Mouse (Mus musculus) embryonic fibroblast, embryonic 13.5 days (primary cell): ENCODE measurements at regions not wholly inside any gene's neighbourhood (a gene's known extent, or its start where the extent isn't known, plus 50 kb on each side); places are given as distances from the start of the nearest gene placed in this dataset.
A peak's percentile ranks its signal among the peaks of the same experiment; 100 is the strongest.

Experiments used
- H3K27ac ChIP-seq: 2 replicates; pipeline ENCODE4 v1.5.1; 2012; ENCODE audit warnings: low read length, control low read depth, inconsistent platforms; ENCODE audit not compliant: insufficient read depth
- H3K4me1 ChIP-seq: 2 replicates; pipeline ENCODE4 v1.6.1; 2011; ENCODE audit warnings: low read length; ENCODE audit not compliant: control insufficient read depth, insufficient read depth
- H3K4me3 ChIP-seq: 2 replicates; pipeline ENCODE4 v1.5.1; 2011; ENCODE audit warnings: mild to moderate bottlenecking, control low read depth, low read length; ENCODE audit not compliant: insufficient read depth
- CTCF ChIP-seq: IDR thresholded peaks from 2 replicates; pipeline ENCODE4 v1.5.1; 2011; ENCODE audit warnings: mild to moderate bottlenecking, control low read depth, low read length, moderate library complexity, borderline replicate concordance; ENCODE audit not compliant: insufficient read depth
- POLR2A ChIP-seq: IDR thresholded peaks from 2 replicates; pipeline ENCODE4 v1.6.1; 2011; ENCODE audit warnings: low read depth, mild to moderate bottlenecking, control low read depth, low read length, moderate library complexity

- H3K27ac ChIP-seq, result no peak overlapping the region
- H3K4me1 ChIP-seq, result no peaks in the 10 kb centered on the region
- H3K4me3 ChIP-seq, result no peak overlapping the region
- TF ChIP-seq POLR2A (no peak), CTCF (no peak)
These were observed 173.8 kb downstream of the Foxa2 start for GRCm38 (mm10) chr2:147872972-147873371.

GRCm38 (mm10) chr2:147851186-147851802 is 195.5 kb downstream of the Foxa2 start:
- no peak overlapping the region for H3K27ac ChIP-seq
- TF ChIP-seq CTCF (no peak), POLR2A (no peak)
- no peak overlapping the region for H3K4me3 ChIP-seq
- no peaks in the 10 kb centered on the region for H3K4me1 ChIP-seq

DNA sequence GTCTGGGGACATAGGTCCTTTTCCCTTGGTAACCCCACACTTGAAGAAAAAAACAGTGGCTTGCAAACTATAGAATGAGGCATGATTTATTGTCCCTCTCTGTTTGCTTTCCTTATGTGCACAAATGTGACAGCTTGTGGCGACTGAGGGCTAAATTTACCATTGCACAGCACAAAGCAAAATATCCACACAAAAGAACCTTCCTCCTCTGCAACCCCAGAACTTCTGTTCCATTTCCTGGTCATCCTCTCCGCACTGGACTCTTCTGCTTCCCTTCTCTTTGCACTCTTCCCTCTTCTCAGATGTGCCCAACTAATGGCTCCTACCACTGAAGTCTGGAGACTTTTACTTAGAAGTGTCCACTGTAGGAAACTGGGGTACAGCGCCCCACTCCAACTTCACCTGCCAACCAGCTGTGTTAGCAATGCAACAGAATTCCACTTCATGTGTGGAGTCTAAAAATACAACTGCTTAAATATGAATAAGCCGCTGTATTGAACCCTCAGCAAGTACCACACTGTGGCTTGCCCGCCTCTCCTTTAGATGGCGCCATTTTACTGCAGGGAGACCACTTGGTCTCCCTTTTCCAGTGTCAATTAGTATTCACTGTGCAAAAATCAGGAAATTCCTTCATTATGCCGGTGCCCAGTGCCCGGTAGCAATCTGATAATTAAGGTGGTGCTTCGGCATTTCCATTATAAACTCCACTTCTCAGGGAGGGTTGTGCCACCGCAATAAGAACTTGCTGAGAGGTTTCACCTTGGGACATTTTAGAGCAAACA is 199.6 kb downstream of the Foxa2 start:
- Histone ChIP-seq H3K4me3 (no peak overlapping the region), H3K4me1 (no peaks in the 10 kb centered on the region), H3K27ac (no peak overlapping the region)
- TF ChIP-seq POLR2A (no peak), CTCF (peak; percentile 23; the same call in 1 of the 2 replicates)

DNA sequence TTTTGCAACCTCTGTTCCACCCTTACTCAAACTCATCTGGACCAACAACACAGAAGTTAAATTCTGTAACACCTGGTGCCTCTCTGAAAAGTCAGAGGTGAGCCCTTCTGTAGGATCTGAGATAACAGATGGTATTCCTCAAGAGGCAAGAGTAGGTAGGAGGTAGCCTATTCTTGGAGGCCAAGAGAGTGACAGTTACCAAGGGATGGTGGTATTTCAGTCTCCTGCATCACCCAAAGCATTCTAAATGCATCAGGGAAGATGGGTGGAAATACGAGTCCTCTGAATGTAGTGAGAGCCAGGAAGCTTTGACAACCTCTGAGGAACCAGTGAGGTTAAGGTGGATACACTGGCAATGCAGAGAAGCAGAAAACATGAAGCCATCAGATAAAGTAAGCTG is 201.5 kb downstream of the Foxa2 start:
- Histone ChIP-seq H3K27ac (no peak overlapping the region), H3K4me3 (no peak overlapping the region), H3K4me1 (no peaks in the 10 kb centered on the region)
- no peak for TF ChIP-seq CTCF
- TF ChIP-seq POLR2A, result no peak

DNA sequence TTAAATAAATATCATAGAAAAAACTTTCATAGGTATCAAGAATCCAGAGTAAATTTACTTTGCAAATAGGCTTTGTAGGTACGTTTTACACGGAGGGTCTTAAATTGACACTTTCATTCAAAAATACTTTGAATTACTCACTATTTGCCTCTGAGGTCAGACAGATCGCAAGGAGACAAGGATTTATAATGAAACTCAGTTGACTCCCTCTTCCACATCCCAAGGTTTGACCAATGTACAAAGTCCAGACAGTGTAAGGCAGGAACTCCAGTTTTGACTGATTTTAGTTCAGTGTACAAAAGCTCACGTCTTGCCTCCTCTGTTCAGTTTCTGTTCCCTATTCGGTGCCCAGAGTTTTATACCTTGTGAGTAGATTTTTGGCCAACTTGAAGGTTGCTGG is 205.8 kb downstream of the Foxa2 start:
- Histone ChIP-seq H3K4me1 (no peaks in the 10 kb centered on the region), H3K4me3 (no peak overlapping the region), H3K27ac (no peak overlapping the region)
- no peak for TF ChIP-seq POLR2A
- TF ChIP-seq CTCF, result no peak

GRCm38 (mm10) chr2:147838613-147839012 is 208.2 kb downstream of the Foxa2 start:
- TF ChIP-seq CTCF, result no peak
- TF ChIP-seq POLR2A, result no peak
- Histone ChIP-seq H3K27ac (no peak overlapping the region), H3K4me1 (no peaks in the 10 kb centered on the region), H3K4me3 (no peak overlapping the region)

DNA sequence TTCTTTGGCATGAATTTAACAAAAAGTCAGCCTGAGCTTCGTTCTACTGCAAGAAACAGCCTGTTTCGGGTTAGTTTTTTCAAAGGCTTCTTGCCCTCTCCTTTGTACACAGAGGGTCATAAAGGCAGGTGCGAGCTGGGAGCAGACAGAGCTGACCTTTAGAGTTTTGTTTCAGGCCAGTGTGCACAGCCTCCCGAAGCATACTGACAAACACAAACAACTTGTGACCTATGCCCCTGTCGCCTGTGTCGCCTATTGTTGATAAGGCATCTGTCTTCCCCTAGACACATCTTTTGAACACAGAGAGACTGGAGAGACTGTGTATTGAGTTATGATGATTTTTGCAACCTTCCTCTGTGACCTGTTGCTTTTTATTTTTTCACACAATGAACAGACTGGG is 216.2 kb downstream of the Foxa2 start:
- Histone ChIP-seq H3K4me3 (no peak overlapping the region), H3K27ac (no peak overlapping the region), H3K4me1 (no peaks in the 10 kb centered on the region)
- TF ChIP-seq POLR2A (no peak), CTCF (no peak)

DNA sequence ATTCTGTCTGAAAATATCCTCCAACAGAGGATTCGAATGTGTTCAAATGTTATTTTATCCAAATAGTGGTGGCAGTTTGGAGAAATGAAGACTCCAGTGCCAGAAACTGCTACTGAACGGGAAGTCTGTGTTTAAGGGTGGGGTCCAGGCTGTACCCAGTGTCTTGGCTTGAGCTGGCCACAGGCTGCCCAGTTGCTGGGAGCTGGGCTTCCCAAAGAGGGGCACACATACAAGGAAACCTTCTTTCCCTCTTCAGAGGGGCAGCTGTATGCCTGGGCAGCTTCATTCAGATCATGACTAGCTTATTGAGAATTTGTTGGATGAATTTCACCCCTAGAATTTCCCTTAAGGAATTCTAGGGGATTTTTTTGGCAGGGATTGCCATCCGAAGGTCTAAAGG is 229.8 kb downstream of the Foxa2 start:
- no peak overlapping the region for H3K4me3 ChIP-seq
- no peaks in the 10 kb centered on the region for H3K4me1 ChIP-seq
- H3K27ac ChIP-seq, result no peak overlapping the region
- TF ChIP-seq POLR2A (no peak), CTCF (no peak)

- Histone ChIP-seq H3K27ac (no peak overlapping the region), H3K4me3 (no peak overlapping the region), H3K4me1 (no peaks in the 10 kb centered on the region)
- TF ChIP-seq CTCF (no peak), POLR2A (no peak)
These were observed 232.5 kb downstream of the Foxa2 start for GRCm38 (mm10) chr2:147814231-147814630.

DNA sequence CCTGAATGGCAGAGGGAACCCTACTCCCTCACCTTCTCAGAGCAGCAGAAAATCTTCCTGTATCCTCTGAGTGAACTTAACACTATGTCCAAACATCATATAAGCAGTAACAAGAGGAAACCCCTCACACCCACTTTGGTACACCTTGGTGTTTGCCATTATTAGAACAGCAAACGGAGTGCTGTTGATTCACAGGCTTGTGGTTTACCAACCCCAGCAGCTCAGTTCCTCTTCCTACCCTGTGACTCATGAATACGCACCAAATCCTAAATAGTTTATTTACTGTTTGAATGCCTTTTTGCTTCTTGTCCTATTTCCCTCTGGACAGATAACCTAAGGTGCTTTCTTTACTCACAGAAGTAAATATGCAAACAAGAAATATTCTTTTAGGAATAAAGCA is 233.3 kb downstream of the Foxa2 start:
- H3K4me3 ChIP-seq, result no peak overlapping the region
- TF ChIP-seq CTCF, result no peak
- TF ChIP-seq POLR2A, result no peak
- H3K4me1 ChIP-seq, result no peaks in the 10 kb centered on the region
- no peak overlapping the region for H3K27ac ChIP-seq
